Mouse (Mus musculus) midbrain, embryonic 12.5 days (tissue): ENCODE results near the gene Mx1. TPM values are rescaled to one million over a fixed set of nuclear protein-coding genes. Genes with fewer than 3 reads are reported as not detected.

Experiments used
- ATAC-seq: fragments of 200-750 bp; cut with Nextera tagmentation; 2 replicates; pipeline ENCODE4 v1.8.0; 2017; ENCODE audit warnings: low read depth, moderate TSS enrichment, moderate library complexity; ENCODE audit not compliant: low FRiP score
- H3K27ac ChIP-seq: fragments of 300-500 bp; sonication (generic); replicated peaks from 2 replicates; pipeline ENCODE4 v1.5.1; 2016; ENCODE audit warnings: mild to moderate bottlenecking
- H3K27me3 ChIP-seq: fragments of 300-500 bp; sonication (generic); 2 replicates; pipeline ENCODE4 v1.6.1; 2016; ENCODE audit warnings: mild to moderate bottlenecking
- H3K36me3 ChIP-seq: fragments of 300-500 bp; sonication (generic); 2 replicates; pipeline ENCODE4 v1.6.1; 2016
- H3K4me1 ChIP-seq: fragments of 300-500 bp; sonication (generic); 2 replicates; pipeline ENCODE4 v1.6.1; 2016
- H3K4me2 ChIP-seq: fragments of 300-500 bp; sonication (generic); replicated peaks from 2 replicates; pipeline ENCODE4 v1.6.1; 2016; ENCODE audit warnings: mild to moderate bottlenecking, moderate library complexity
- H3K4me3 ChIP-seq: fragments of 300-500 bp; sonication (generic); 2 replicates; pipeline ENCODE4 v1.5.1; 2016; ENCODE audit warnings: mild to moderate bottlenecking
- H3K9ac ChIP-seq: fragments of 300-500 bp; sonication (generic); replicated peaks from 2 replicates; pipeline ENCODE4 v1.6.1; 2016; ENCODE audit warnings: mild to moderate bottlenecking, moderate library complexity
- H3K9me3 ChIP-seq: fragments of 300-500 bp; sonication (generic); 2 replicates; pipeline ENCODE4 v1.6.1; 2016; ENCODE audit warnings: mild to moderate bottlenecking
- WGBS: fragments of 180-500 bp; shearing (Covaris S2); methylation state at CpG from one replicate; pipeline ENCODE4 v1.1.7; 2016; 5-methylcytosine and 5-hydroxymethylcytosine counted together
- polyA plus RNA-seq: library from polyadenylated mRNA; unstranded; fragments of >200 nt; fragmentation: Nextera tagmentation; extraction: Ambion mirVana; gene quantifications from 2 replicates; pipeline ENCODE4 v1.2.1, GENCODE M21; 2016

The Mx1 gene
- polyA plus RNA-seq, 1 experiment from 2014 or later = 0.28 TPM

- Histone ChIP-seq H3K27me3 (no peaks in the 10 kb centered on the region), H3K27ac (no peak overlapping the region), H3K4me3 (no peak overlapping the region), H3K36me3 (no peaks in the 10 kb centered on the region), H3K4me2 (no peak overlapping the region), H3K9ac (no peak overlapping the region), H3K4me1 (no peaks in the 10 kb centered on the region), H3K9me3 (no peaks in the 10 kb centered on the region)
- 82% methylated on average over 3 of the region's 3 CpGs for WGBS
- no peak for ATAC-seq
These were observed 24.5 kb downstream of the Mx1 start for GRCm38 (mm10) chr16:97438191-97438590.

GRCm38 (mm10) chr16:97437448-97438056, 25.2 kb downstream of the Mx1 start:
- no peaks in the 10 kb centered on the region for H3K36me3 ChIP-seq
- no peaks in the 10 kb centered on the region for H3K9me3 ChIP-seq
- no peak for ATAC-seq
- H3K4me1 ChIP-seq = no peaks in the 10 kb centered on the region
- no peaks in the 10 kb centered on the region for H3K27me3 ChIP-seq
- H3K4me2 ChIP-seq = no peak overlapping the region
- no peak overlapping the region for H3K9ac ChIP-seq
- WGBS = 44% methylated on average over 1 of the region's 1 CpGs
- no peak overlapping the region for H3K4me3 ChIP-seq
- no peak overlapping the region for H3K27ac ChIP-seq

GRCm38 (mm10) chr16:97434206-97434605, 28.5 kb downstream of the Mx1 start:
- no peaks in the 10 kb centered on the region for H3K9me3 ChIP-seq
- 89% methylated on average over 2 of the region's 2 CpGs for WGBS
- H3K9ac ChIP-seq = no peak overlapping the region
- no peaks in the 10 kb centered on the region for H3K27me3 ChIP-seq
- no peak overlapping the region for H3K4me3 ChIP-seq
- no peaks in the 10 kb centered on the region for H3K4me1 ChIP-seq
- no peaks in the 10 kb centered on the region for H3K36me3 ChIP-seq
- no peak overlapping the region for H3K27ac ChIP-seq
- no peak overlapping the region for H3K4me2 ChIP-seq
- no peak for ATAC-seq

GRCm38 (mm10) chr16:97431328-97431727, 31.4 kb downstream of the Mx1 start:
- 79% methylated on average over 4 of the region's 4 CpGs for WGBS
- Histone ChIP-seq H3K9me3 (no peaks in the 10 kb centered on the region), H3K4me2 (no peak overlapping the region), H3K4me3 (no peak overlapping the region), H3K27me3 (no peaks in the 10 kb centered on the region), H3K9ac (no peak overlapping the region), H3K4me1 (no peaks in the 10 kb centered on the region), H3K36me3 (no peaks in the 10 kb centered on the region), H3K27ac (no peak overlapping the region)
- ATAC-seq = no peak

DNA sequence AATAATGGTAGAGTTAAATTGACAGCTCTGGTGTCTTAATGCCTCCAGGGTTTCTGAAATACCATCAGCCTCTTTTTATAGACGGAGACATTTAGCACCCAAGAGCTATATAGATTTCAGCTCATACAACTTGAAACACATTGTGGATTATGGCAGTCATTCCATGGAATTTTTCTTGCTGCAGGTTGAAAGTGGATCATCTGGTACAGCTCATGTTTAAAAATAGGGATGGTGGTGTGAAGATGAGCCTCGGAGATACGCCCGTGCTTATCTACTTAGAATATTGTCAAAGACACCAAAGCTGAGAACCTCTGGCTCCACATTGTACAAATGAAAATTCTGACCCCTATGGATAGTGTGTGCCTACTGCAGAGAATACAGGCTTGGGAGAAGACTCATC, 32.6 kb downstream of the Mx1 start:
- no peak overlapping the region for H3K9ac ChIP-seq
- no peak overlapping the region for H3K4me2 ChIP-seq
- H3K36me3 ChIP-seq = no peaks in the 10 kb centered on the region
- no peak overlapping the region for H3K4me3 ChIP-seq
- no peaks in the 10 kb centered on the region for H3K9me3 ChIP-seq
- H3K27ac ChIP-seq = no peak overlapping the region
- no peaks in the 10 kb centered on the region for H3K27me3 ChIP-seq
- no peak for ATAC-seq
- no peaks in the 10 kb centered on the region for H3K4me1 ChIP-seq
- WGBS = 94% methylated on average over 4 of the region's 4 CpGs

DNA sequence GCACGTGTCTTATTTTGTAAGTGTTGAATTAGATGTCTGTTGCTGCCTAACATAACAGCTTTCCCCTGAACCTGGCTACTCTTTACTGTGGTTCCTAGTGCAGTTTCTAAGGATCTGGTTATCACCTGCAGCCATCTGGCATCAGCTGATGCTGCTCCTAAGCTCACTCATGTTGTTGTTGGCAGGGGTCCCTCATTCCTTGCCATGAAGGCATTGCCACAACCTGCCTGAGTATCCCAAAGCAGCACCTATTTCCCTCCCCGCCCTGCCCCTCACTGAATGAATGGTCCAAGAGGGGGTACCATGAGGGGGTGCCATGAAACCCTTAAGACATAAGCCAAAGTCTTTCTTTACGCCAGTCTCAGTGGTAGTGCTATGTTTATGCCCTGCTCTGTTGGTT, 34.7 kb downstream of the Mx1 start:
- Histone ChIP-seq H3K9ac (no peak overlapping the region), H3K4me2 (no peak overlapping the region), H3K4me1 (no peaks in the 10 kb centered on the region), H3K4me3 (no peak overlapping the region), H3K36me3 (no peaks in the 10 kb centered on the region), H3K9me3 (no peaks in the 10 kb centered on the region), H3K27me3 (no peaks in the 10 kb centered on the region), H3K27ac (no peak overlapping the region)
- 89% methylated on average over 3 of the region's 3 CpGs for WGBS
- ATAC-seq = no peak

- Histone ChIP-seq H3K4me2 (no peak overlapping the region), H3K4me3 (no peak overlapping the region), H3K9ac (no peak overlapping the region), H3K27ac (no peak overlapping the region), H3K27me3 (no peaks in the 10 kb centered on the region), H3K9me3 (no peaks in the 10 kb centered on the region), H3K4me1 (no peaks in the 10 kb centered on the region), H3K36me3 (no peaks in the 10 kb centered on the region)
- ATAC-seq = no peak
- WGBS = 75% methylated on average over 1 of the region's 1 CpGs
These were observed 39.1 kb downstream of the Mx1 start for GRCm38 (mm10) chr16:97423627-97424026.

GRCm38 (mm10) chr16:97421671-97422070, 41.0 kb downstream of the Mx1 start:
- Histone ChIP-seq H3K27ac (no peak overlapping the region), H3K9ac (no peak overlapping the region), H3K27me3 (no peaks in the 10 kb centered on the region), H3K36me3 (no peaks in the 10 kb centered on the region), H3K4me1 (no peaks in the 10 kb centered on the region; the same call in 1 of the 2 replicates), H3K4me3 (no peak overlapping the region), H3K4me2 (no peak overlapping the region), H3K9me3 (no peaks in the 10 kb centered on the region)
- ATAC-seq = no peak
- WGBS = 90% methylated on average over 6 of the region's 6 CpGs

DNA sequence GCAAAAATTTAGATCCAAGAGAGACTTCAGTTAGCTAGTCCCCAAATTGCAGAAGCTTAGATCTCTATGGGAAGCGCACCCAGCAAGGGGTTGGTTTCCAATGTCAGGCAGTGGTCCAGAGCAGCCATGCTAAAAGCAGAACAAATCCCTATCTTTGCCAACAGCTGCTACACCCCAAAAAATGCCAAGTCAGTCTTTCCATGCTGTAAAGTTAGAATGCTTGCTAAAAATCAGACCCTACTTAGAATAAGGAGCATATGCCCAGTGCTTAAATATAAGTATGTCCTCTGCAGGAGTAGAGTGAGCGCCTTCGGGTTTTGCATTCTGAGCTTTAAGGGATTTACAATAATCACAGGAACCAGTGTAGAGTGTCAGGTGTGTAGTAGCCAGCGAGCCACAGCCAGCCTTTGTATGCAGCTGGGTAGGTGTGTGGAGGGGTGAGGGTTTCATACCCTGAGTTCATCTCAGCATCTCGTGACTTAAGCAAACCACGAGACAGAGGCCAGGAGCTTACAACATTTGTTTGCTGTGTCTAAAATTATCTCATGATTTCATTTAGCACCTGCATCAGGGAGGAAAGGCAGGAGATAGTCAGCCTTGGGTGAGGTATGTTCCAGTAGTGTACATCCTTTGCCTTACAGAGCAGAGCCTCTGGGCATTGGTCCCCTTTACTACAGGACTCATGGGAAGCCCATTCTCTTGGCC, 43.8 kb downstream of the Mx1 start:
- no peak for ATAC-seq
- 90% methylated on average over 6 of the region's 6 CpGs for WGBS
- no peaks in the 10 kb centered on the region for H3K27me3 ChIP-seq

DNA sequence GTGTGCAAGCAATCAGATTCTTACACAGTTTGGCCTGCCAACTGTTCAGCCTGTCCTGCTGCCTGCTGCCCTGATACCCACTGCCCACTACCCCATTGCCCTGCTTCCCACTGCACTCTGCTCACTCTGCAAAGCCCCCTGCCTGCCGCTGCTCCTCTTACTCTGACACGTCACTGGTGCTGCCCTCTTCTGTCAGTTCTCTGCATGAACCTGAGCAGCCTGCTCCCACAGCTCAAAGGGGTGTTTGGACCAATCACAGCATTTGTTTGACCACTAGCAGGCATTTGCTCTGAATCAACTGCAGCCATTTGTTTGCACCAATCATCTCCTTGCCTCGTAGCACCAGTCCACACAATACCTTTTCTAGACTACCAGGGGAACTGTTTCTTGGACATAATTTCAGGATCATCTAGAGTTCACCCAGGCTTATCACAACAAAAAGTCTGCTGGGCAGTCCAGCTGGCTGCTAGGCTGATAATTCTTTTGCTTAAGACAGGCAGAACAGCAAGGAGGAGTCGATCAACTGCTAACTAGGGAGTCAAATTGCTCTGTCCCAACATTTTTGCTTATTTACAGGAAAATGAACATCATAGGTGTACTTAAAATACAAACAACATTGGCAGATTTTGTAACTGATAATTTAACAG, 44.7 kb downstream of the Mx1 start:
- ATAC-seq = peak; percentile 87
- no peaks in the 10 kb centered on the region; the same call in 1 of the 2 replicates for H3K4me1 ChIP-seq
- H3K27ac ChIP-seq = no peak overlapping the region
- no peaks in the 10 kb centered on the region for H3K27me3 ChIP-seq
- no peaks in the 10 kb centered on the region for H3K9me3 ChIP-seq
- H3K4me2 ChIP-seq = no peak overlapping the region
- no peak overlapping the region for H3K9ac ChIP-seq
- no peak overlapping the region for H3K4me3 ChIP-seq
- WGBS = 17% methylated on average over 4 of the region's 4 CpGs
- no peaks in the 10 kb centered on the region for H3K36me3 ChIP-seq

More for the DNA sequence above, 43.8 kb downstream of the Mx1 start:
- Histone ChIP-seq H3K36me3 (no peaks in the 10 kb centered on the region), H3K9ac (no peak overlapping the region), H3K27ac (no peak overlapping the region), H3K4me3 (no peak overlapping the region), H3K4me1 (no peaks in the 10 kb centered on the region; the same call in 1 of the 2 replicates), H3K4me2 (no peak overlapping the region), H3K9me3 (no peaks in the 10 kb centered on the region)

- WGBS = 90% methylated on average over 5 of the region's 5 CpGs
- Histone ChIP-seq H3K9me3 (no peaks in the 10 kb centered on the region), H3K27me3 (no peaks in the 10 kb centered on the region), H3K36me3 (no peaks in the 10 kb centered on the region), H3K4me1 (peaks cover 11% of the 10 kb centered on the region; the same call in 1 of the 2 replicates), H3K4me3 (no peak overlapping the region), H3K9ac (no peak overlapping the region), H3K27ac (no peak overlapping the region), H3K4me2 (no peak overlapping the region)
- ATAC-seq = no peak
These were observed 57.2 kb downstream of the Mx1 start for GRCm38 (mm10) chr16:97405476-97406012.

DNA sequence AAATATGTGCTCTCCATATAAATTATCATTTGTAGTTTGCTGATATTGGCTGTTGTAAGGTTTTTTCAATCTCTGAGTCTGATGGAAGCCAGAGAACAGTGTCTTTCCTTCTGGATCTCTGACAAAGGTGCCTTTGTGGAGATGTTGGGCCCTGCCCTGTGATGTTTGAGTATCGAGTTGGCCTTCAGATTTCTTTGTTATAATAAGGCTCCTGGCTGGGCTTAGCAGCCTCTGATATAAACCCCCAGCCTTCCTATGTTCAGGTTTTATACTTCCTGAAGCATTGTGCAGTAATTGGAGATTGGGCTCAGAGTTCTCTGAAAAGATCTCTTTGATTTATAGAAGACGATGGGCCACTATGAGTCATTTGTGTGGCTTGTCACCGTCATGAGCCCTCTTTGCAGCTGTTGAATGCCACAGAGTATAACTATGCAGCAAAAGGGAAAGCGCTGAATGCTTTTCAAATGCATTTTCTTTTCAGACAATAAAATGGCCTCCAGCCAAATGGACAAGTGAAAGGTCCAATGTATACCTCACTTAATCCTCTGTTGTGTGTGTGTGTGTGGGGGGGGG, 60.4 kb downstream of the Mx1 start:
- Histone ChIP-seq H3K4me2 (no peak overlapping the region), H3K9ac (no peak overlapping the region), H3K27ac (no peak overlapping the region), H3K4me1 (peaks cover 11% of the 10 kb centered on the region; the same call in 1 of the 2 replicates), H3K4me3 (no peak overlapping the region), H3K9me3 (no peaks in the 10 kb centered on the region), H3K36me3 (no peaks in the 10 kb centered on the region), H3K27me3 (no peaks in the 10 kb centered on the region)
- 46% methylated on average over 4 of the region's 4 CpGs for WGBS
- no peak for ATAC-seq
